Comparison of ENCODE assay signal across 28 mouse cellular contexts in genomic region chr4:59727878-59728261, GRCm38 (mm10).
DNase-seq lines count a peak whose midpoint lies in the region; ATAC-seq and TF ChIP-seq lines count a peak whose summit lies in the region.
"Had no signal": no experiment of that assay in that cellular context is flagged by ENCODE, and none has a peak within 500 bp of the region (broad histone marks: within the 10 kb centered on the region; RNA-seq: fewer than 3 reads in every experiment).

No protein-coding gene starts in this region.

- H3K27ac ChIP-seq in hindbrain, embryonic 13.5 days = no peak overlapping the region
- H3K27ac ChIP-seq in hindbrain, postnatal 0 days = no peak overlapping the region
- H3K27ac ChIP-seq in neural tube, embryonic 15.5 days (replicated peaks) = no peak overlapping the region; the same call in 1 of the 2 replicates
- H3K27ac ChIP-seq: embryonic facial prominence, embryonic 13.5 days; forebrain, embryonic 12.5 days; gastrocnemius, adult 2 months; heart, embryonic 10.5 days; liver, embryonic 15.5 days; lung, embryonic 15.5 days had no signal

- no peaks in the 10 kb centered on the region for H3K36me3 ChIP-seq in hindbrain, embryonic 13.5 days
- H3K36me3 ChIP-seq in hindbrain, postnatal 0 days (ENCODE audit: insufficient read depth, low read length) = no peaks in the 10 kb centered on the region
- H3K36me3 ChIP-seq in neural tube, embryonic 15.5 days = no peaks in the 10 kb centered on the region
- H3K36me3 ChIP-seq: embryonic facial prominence, embryonic 13.5 days; forebrain, embryonic 12.5 days; heart, embryonic 10.5 days; liver, embryonic 15.5 days; lung, embryonic 15.5 days had no signal

- 79% methylated on average over 9 of the region's 9 CpGs for WGBS in hindbrain, embryonic 13.5 days
- 73% methylated on average over 9 of the region's 9 CpGs for WGBS in hindbrain, postnatal 0 days
- 69% methylated on average over 9 of the region's 9 CpGs for WGBS in neural tube, embryonic 15.5 days

- no peaks in the 10 kb centered on the region for H3K9me3 ChIP-seq in hindbrain, embryonic 13.5 days
- no peaks in the 10 kb centered on the region for H3K9me3 ChIP-seq in hindbrain, postnatal 0 days (ENCODE audit: low read length)
- no peaks in the 10 kb centered on the region for H3K9me3 ChIP-seq in neural tube, embryonic 15.5 days (replicated peaks)
- H3K9me3 ChIP-seq: embryonic facial prominence, embryonic 13.5 days; forebrain, embryonic 12.5 days; G1E; heart, embryonic 10.5 days; liver, embryonic 15.5 days; lung, embryonic 15.5 days had no signal

- 0 out of 2 replicates have a peak, but pooled peaks have one; percentile 25 for ATAC-seq in hindbrain, embryonic 13.5 days (ENCODE audit: low FRiP score)
- no peak for ATAC-seq in hindbrain, postnatal 0 days
- peak; percentile 47 to 80; a peak in 3 of 4 replicates for ATAC-seq in hematopoietic stem cell, adult 5-6 weeks (replicated peaks in 1 of 2; ENCODE audit: insufficient read depth in 1 of 2, low FRiP score in 2 of 2, low TSS enrichment in 1 of 2, low read depth in 1 of 2, poor library complexity in 2 of 2, severe bottlenecking in 2 of 2)
- peak; percentile 38 for ATAC-seq in neural tube, embryonic 15.5 days (ENCODE audit: low FRiP score)

- no peak overlapping the region for H3K4me3 ChIP-seq in hindbrain, embryonic 13.5 days
- H3K4me3 ChIP-seq in hindbrain, postnatal 0 days (ENCODE audit: low read length) = no peak overlapping the region
- no peak overlapping the region for H3K4me3 ChIP-seq in neural tube, embryonic 15.5 days (replicated peaks)
- H3K4me3 ChIP-seq: embryonic facial prominence, embryonic 13.5 days; erythroblast, embryonic 14.5 days; forebrain, embryonic 12.5 days; gastrocnemius, adult 2 months; heart, embryonic 10.5 days; liver, embryonic 15.5 days; lung, embryonic 15.5 days had no signal

- H3K4me2 ChIP-seq in hindbrain, embryonic 13.5 days = no peak overlapping the region
- no peak overlapping the region for H3K4me2 ChIP-seq in hindbrain, postnatal 0 days (ENCODE audit: low read depth, low read length)
- no peak overlapping the region for H3K4me2 ChIP-seq in neural tube, embryonic 15.5 days
- H3K4me2 ChIP-seq: embryonic facial prominence, embryonic 13.5 days; forebrain, embryonic 12.5 days; liver, embryonic 15.5 days; lung, embryonic 15.5 days had no signal

- TF ChIP-seq CTCF in hindbrain, postnatal 0 days (IDR thresholded peaks at IDR 0.05; ENCODE audit: low read depth) = no peak

- no peaks in the 10 kb centered on the region for H3K27me3 ChIP-seq in hindbrain, embryonic 13.5 days
- no peaks in the 10 kb centered on the region for H3K27me3 ChIP-seq in hindbrain, postnatal 0 days (ENCODE audit: insufficient read depth, low read length)
- H3K27me3 ChIP-seq in neural tube, embryonic 15.5 days (replicated peaks) = no peaks in the 10 kb centered on the region
- H3K27me3 ChIP-seq: CH12.LX; embryonic facial prominence, embryonic 13.5 days; forebrain, embryonic 12.5 days; liver, embryonic 15.5 days; lung, embryonic 15.5 days had no signal

- peaks cover 10% of the 10 kb centered on the region; the same call in 1 of the 2 replicates for H3K4me1 ChIP-seq in hindbrain, embryonic 13.5 days (replicated peaks)
- H3K4me1 ChIP-seq in hindbrain, postnatal 0 days (ENCODE audit: insufficient read depth, low read length) = no peaks in the 10 kb centered on the region
- peaks cover 11% of the 10 kb centered on the region; the same call in 1 of the 2 replicates for H3K4me1 ChIP-seq in neural tube, embryonic 15.5 days
- H3K4me1 ChIP-seq: heart, embryonic 10.5 days; lung, embryonic 15.5 days had no signal

- H3K9ac ChIP-seq in hindbrain, embryonic 13.5 days = no peak overlapping the region
- no peak overlapping the region for H3K9ac ChIP-seq in hindbrain, postnatal 0 days (replicated peaks; ENCODE audit: low read length)
- no peak overlapping the region for H3K9ac ChIP-seq in neural tube, embryonic 15.5 days (replicated peaks)
- H3K9ac ChIP-seq: embryonic facial prominence, embryonic 13.5 days; forebrain, embryonic 12.5 days; liver, embryonic 15.5 days; lung, embryonic 15.5 days had no signal

- DNase-seq in hindbrain, postnatal 0 days (ENCODE audit: low spot score) = no peak
- DNase-seq in spleen, adult 18-20 months = peak; percentile 49 to 55
- no peak for DNase-seq in spleen, postnatal 4 days (ENCODE audit: low spot score in 2 of 2)
- no peak for DNase-seq in right cerebral cortex, postnatal 4 days
- no peak for DNase-seq in urinary bladder, postnatal 36 days (ENCODE audit: low spot score in 2 of 2)
- DNase-seq: adrenal gland, adult 8-10 months; cerebellum, adult 18-20 months; cerebellum, postnatal 14 days; embryo, embryonic 11 days; gastrocnemius, adult 2 months; kidney, adult 18-20 months; layer of hippocampus, adult 9-11 months; liver; lung, postnatal 36 days; right cerebral cortex, adult 18-20 months; thymus, adult 2 months; thymus, postnatal 4 days had no signal

Comparison
In these comparisons a context has a peak if more than half of its experiments do, and no peak if none do; other contexts are left out.
1. DNase-seq: peak in spleen, adult 18-20 months (2 of 2); none in hindbrain, postnatal 0 days (single experiment), spleen, postnatal 4 days (0 of 2), right cerebral cortex, postnatal 4 days (single experiment) and urinary bladder, postnatal 36 days (0 of 2).